Mouse (Mus musculus) gastrocnemius, postnatal 4 days (tissue): ENCODE measurements around the gene Chsy1. TPM values are rescaled to one million over a fixed set of nuclear protein-coding genes. Genes with fewer than 3 reads are reported as not detected.
A peak's percentile ranks its signal among the peaks of the same experiment; 100 is the strongest.

Experiments
- DNase-seq, 2 experiments: peaks; one replicate each; pipeline ENCODE4 v3.0.0; 2021 to 2022; ENCODE audit warnings: low spot score in 2 of 2, mixed read lengths in 2 of 2
- total RNA-seq, 2 experiments: library from RNA; stranded (reverse); gene quantifications; 2 replicates each; pipeline ENCODE4 v1.2.3; 2021

Chsy1 gene
- total RNA-seq, 2 experiments from 2014 or later = 32.0 to 35.9 TPM

GRCm38 (mm10) chr7:66200791-66201450, 91.6 kb downstream of the Chsy1 start:
- no peak for DNase-seq

- no peak for DNase-seq
These were observed 92.3 kb downstream of the Chsy1 start for GRCm38 (mm10) chr7:66201657-66202056.

GRCm38 (mm10) chr7:66209920-66210319, 100.6 kb downstream of the Chsy1 start:
- DNase-seq = no peak

GRCm38 (mm10) chr7:66212887-66213286, 103.6 kb downstream of the Chsy1 start:
- DNase-seq = no peak

- DNase-seq = no peak
These were observed 105.2 kb downstream of the Chsy1 start for GRCm38 (mm10) chr7:66214477-66214876.

- no peak for DNase-seq
These were observed 106.6 kb downstream of the Chsy1 start for GRCm38 (mm10) chr7:66215911-66216310.

GRCm38 (mm10) chr7:66217011-66217410, 107.7 kb downstream of the Chsy1 start:
- DNase-seq = no peak

- no peak for DNase-seq
These were observed 108.3 kb downstream of the Chsy1 start for GRCm38 (mm10) chr7:66217531-66218094.

- peak; percentile 47 to 72 for DNase-seq
These were observed 109.1 kb downstream of the Chsy1 start for GRCm38 (mm10) chr7:66218193-66219014.

GRCm38 (mm10) chr7:66219028-66219793, 109.9 kb downstream of the Chsy1 start:
- no peak for DNase-seq

GRCm38 (mm10) chr7:66219794-66220227, 110.5 kb downstream of the Chsy1 start:
- DNase-seq = no peak

GRCm38 (mm10) chr7:66222621-66223091, 113.3 kb downstream of the Chsy1 start:
- no peak for DNase-seq

Other genes with a start within 250 kb of the Chsy1 start
- 10 to 100 TPM; 45.4 to 64.7 TPM for gene Pcsk6, start 247.8 kb upstream of the Chsy1 start, total RNA-seq
- gene Gm45213, start 65.9 kb upstream of the Chsy1 start, total RNA-seq = not detected
- 10 to 100 TPM; 31.4 to 36.8 TPM for gene Snrpa1, start 50.5 kb upstream of the Chsy1 start, total RNA-seq
- 10 to 100 TPM; 45.6 to 51.9 TPM for gene Selenos, start 29.9 kb upstream of the Chsy1 start, total RNA-seq